Mouse (Mus musculus): ENCODE measurements around the gene Kansl1. TPM values are rescaled to one million over a fixed set of nuclear protein-coding genes. Genes with fewer than 3 reads are reported as not detected.
A peak's percentile ranks its signal among the peaks of the same experiment; 100 is the strongest.

Gene Kansl1
- total and polyA plus RNA-seq, 3 experiments, result 45.1 to 128 (median 53.3) TPM

GRCm38 (mm10) chr11:104307136-104307535 is 161.5 kb downstream of the Kansl1 start:
- DNase-seq, result peak; percentile 28

GRCm38 (mm10) chr11:104306483-104306882 is 162.2 kb downstream of the Kansl1 start:
- DNase-seq, result peak; percentile 35

GRCm38 (mm10) chr11:104305711-104306110 is 162.9 kb downstream of the Kansl1 start:
- DNase-seq, result no peak

GRCm38 (mm10) chr11:104303088-104303960 is 165.3 kb downstream of the Kansl1 start:
- peak; percentile 62 for DNase-seq

- DNase-seq, result no peak
Measured at GRCm38 (mm10) chr11:104302628-104303027, 166.0 kb downstream of the Kansl1 start.

- peak; percentile 57 for DNase-seq
Measured at GRCm38 (mm10) chr11:104297671-104298070, 171.0 kb downstream of the Kansl1 start.

GRCm38 (mm10) chr11:104295656-104296055 is 173.0 kb downstream of the Kansl1 start:
- DNase-seq, result no peak

GRCm38 (mm10) chr11:104295145-104295544 is 173.5 kb downstream of the Kansl1 start:
- no peak for DNase-seq

- DNase-seq, result no peak
Measured at GRCm38 (mm10) chr11:104293241-104293640, 175.4 kb downstream of the Kansl1 start.

GRCm38 (mm10) chr11:104292443-104293220 is 176.0 kb downstream of the Kansl1 start:
- DNase-seq, result no peak

GRCm38 (mm10) chr11:104289199-104290031 is 179.2 kb downstream of the Kansl1 start:
- DNase-seq, result peak; percentile 70

- DNase-seq, result no peak
Measured at GRCm38 (mm10) chr11:104288835-104289198, 179.8 kb downstream of the Kansl1 start.

- DNase-seq, result no peak
Measured at GRCm38 (mm10) chr11:104287113-104287512, 181.5 kb downstream of the Kansl1 start.

Small RNAs within 50 kb of the gene (microRNA-seq; reads per million reads assigned to microRNA genes)
- gene Gm47315, result 0 to 0.22 reads per million in 2 experiments

Other genes starting within 250 kb of the Kansl1 start
- gene Mapt, start 237.5 kb downstream of the Kansl1 start, total RNA-seq (2021), result 100 to 1,000 TPM in 1 of 2 experiments, 10 to 100 TPM in 1; 95.3 to 270 TPM
- 38.0 and 59.1 TPM in 2 replicates for gene Mapt, start 237.5 kb downstream of the Kansl1 start, polyA plus RNA-seq (2012; rRNA removed)
- 10 to 100 TPM; 69.2 to 76.1 TPM for gene Cdc27, start 81.8 kb upstream of the Kansl1 start, total RNA-seq (2021)
- gene Cdc27, start 81.8 kb upstream of the Kansl1 start, polyA plus RNA-seq (2012; rRNA removed), result 1.9 and 2.2 TPM in 2 replicates
- gene Myl4, start 81.8 kb upstream of the Kansl1 start, total RNA-seq (2021), result 1 to 10 TPM; 2.2 to 3.1 TPM
- gene Myl4, start 81.8 kb upstream of the Kansl1 start, polyA plus RNA-seq (2012; rRNA removed), result 0.40 and 1.6 TPM in 2 replicates
- 10 to 100 TPM in 1 of 2 experiments, 1 to 10 TPM in 1; 4.9 to 11.2 TPM for gene Itgb3, start 139.1 kb upstream of the Kansl1 start, total RNA-seq (2021)
- 3.3 and 3.7 TPM in 2 replicates for gene Itgb3, start 139.1 kb upstream of the Kansl1 start, polyA plus RNA-seq (2012; rRNA removed)
- gene Gm11639, start 216.8 kb upstream of the Kansl1 start, total RNA-seq (2021), result under 1 TPM; 0.03 to 0.07 TPM
- not detected in 2 replicates for gene Gm11639, start 216.8 kb upstream of the Kansl1 start, polyA plus RNA-seq (2012; rRNA removed)

Measured in adrenal gland, adult 2 months (tissue).